Mouse (Mus musculus) bone marrow, adult 2 months (tissue): ENCODE data around the gene Daam2. TPM values are rescaled to one million over a fixed set of nuclear protein-coding genes. Genes with fewer than 3 reads are reported as not detected.
"Not testable (repeated sequence)": the region's sequence is repeated elsewhere in the genome, so short reads cannot be mapped to it uniquely, and the experiment has no call there.

Experiments used
- H3K27ac ChIP-seq: fragments of 200-500 bp; 2 replicates; pipeline ENCODE4 v1.5.1; 2012; ENCODE audit warnings: low read depth, mild to moderate bottlenecking, control low read depth, inconsistent platforms, low read length; ENCODE audit not compliant: control insufficient read depth, poor library complexity, insufficient read depth
- H3K4me1 ChIP-seq: fragments of 200-500 bp; 2 replicates; pipeline ENCODE4 v1.6.1; 2011; ENCODE audit warnings: low read length; ENCODE audit not compliant: control insufficient read depth, insufficient read depth
- H3K4me3 ChIP-seq: fragments of 200-500 bp; replicated peaks from 2 replicates; pipeline ENCODE3; 2011; ENCODE audit warnings: mild to moderate bottlenecking, low read depth, low read length, control low read depth; ENCODE audit not compliant: control insufficient read depth
- CTCF ChIP-seq: fragments of 200-500 bp; IDR thresholded peaks from 2 replicates; pipeline ENCODE4 v1.5.1; 2011; ENCODE audit warnings: low read length, control low read depth; ENCODE audit not compliant: control insufficient read depth, insufficient read depth
- POLR2A ChIP-seq: fragments of 200-500 bp; IDR thresholded peaks from 2 replicates; pipeline ENCODE4 v1.6.1; 2011; ENCODE audit warnings: low read depth, mild to moderate bottlenecking, control low read depth, low read length, borderline replicate concordance; ENCODE audit not compliant: control insufficient read depth
- WGBS: fragments of 180-500 bp; shearing (Covaris S2); methylation state at CpG from one replicate; pipeline ENCODE4 v1.1.7; 2018; 5-methylcytosine and 5-hydroxymethylcytosine counted together
- polyA plus RNA-seq: library from polyadenylated mRNA; stranded (reverse); fragments of >200 nt; gene quantifications from 2 replicates; pipeline ENCODE4 v1.2.4, GENCODE M21; 2011; ENCODE audit warnings: low replicate concordance; ENCODE audit not compliant: missing spikeins, insufficient read depth, insufficient read length

Daam2 gene
- polyA plus RNA-seq, 1 experiment = 1.4 TPM

- WGBS = 67% methylated on average over 12 of the region's 12 CpGs
- Histone ChIP-seq H3K27ac (peak overlapping the region; percentile 74), H3K4me3 (peak overlapping the region; percentile 49), H3K4me1 (peaks cover 5% of the 10 kb centered on the region; the same call in 1 of the 2 replicates)
- TF ChIP-seq CTCF (no peak), POLR2A (0 out of 2 replicates have a peak, but pooled peaks have one; percentile 34)
Observed at GRCm38 (mm10) chr17:49438822-49439574, 125.1 kb downstream of the Daam2 start.

GRCm38 (mm10) chr17:49437306-49437705 is 126.8 kb downstream of the Daam2 start:
- not testable (repeated sequence) for H3K27ac ChIP-seq, H3K4me3 ChIP-seq
- H3K4me1 ChIP-seq = peaks cover 13% of the 10 kb centered on the region; the same call in 1 of the 2 replicates

GRCm38 (mm10) chr17:49436631-49437030 is 127.5 kb downstream of the Daam2 start:
- H3K27ac ChIP-seq = no peak overlapping the region
- peaks cover 13% of the 10 kb centered on the region; the same call in 1 of the 2 replicates for H3K4me1 ChIP-seq
- no peak for TF ChIP-seq POLR2A
- TF ChIP-seq CTCF = no peak
- WGBS = 38% methylated on average over 6 of the region's 6 CpGs
- H3K4me3 ChIP-seq = no peak overlapping the region

- H3K4me3 ChIP-seq = no peak overlapping the region
- peaks cover 15% of the 10 kb centered on the region; the same call in 1 of the 2 replicates for H3K4me1 ChIP-seq
- WGBS = 44% methylated on average over 10 of the region's 10 CpGs
- H3K27ac ChIP-seq = no peak overlapping the region
- TF ChIP-seq POLR2A (no peak), CTCF (no peak)
Observed at GRCm38 (mm10) chr17:49435081-49435480, 129.1 kb downstream of the Daam2 start.

- no peak overlapping the region for H3K4me3 ChIP-seq
- H3K4me1 ChIP-seq = peaks cover 15% of the 10 kb centered on the region; the same call in 1 of the 2 replicates
- no peak overlapping the region for H3K27ac ChIP-seq
- TF ChIP-seq CTCF (no peak), POLR2A (no peak)
- WGBS = 86% methylated on average over 6 of the region's 6 CpGs
Observed at GRCm38 (mm10) chr17:49434236-49434635, 129.9 kb downstream of the Daam2 start.

GRCm38 (mm10) chr17:49433071-49433470 is 131.1 kb downstream of the Daam2 start:
- H3K4me3 ChIP-seq = no peak overlapping the region
- H3K27ac ChIP-seq = peak overlapping the region; percentile 26
- peaks cover 15% of the 10 kb centered on the region; the same call in 1 of the 2 replicates for H3K4me1 ChIP-seq
- TF ChIP-seq CTCF (no peak), POLR2A (no peak)
- 92% methylated on average over 6 of the region's 6 CpGs for WGBS

- Histone ChIP-seq H3K27ac (peak overlapping the region; percentile 20), H3K4me3 (no peak overlapping the region), H3K4me1 (peaks cover 15% of the 10 kb centered on the region; the same call in 1 of the 2 replicates)
- TF ChIP-seq POLR2A = no peak
- no peak for TF ChIP-seq CTCF
- WGBS = 29% methylated on average over 4 of the region's 4 CpGs
Observed at GRCm38 (mm10) chr17:49432071-49432711, 132.0 kb downstream of the Daam2 start.

GRCm38 (mm10) chr17:49431176-49431575 is 133.0 kb downstream of the Daam2 start:
- TF ChIP-seq CTCF (no peak), POLR2A (no peak)
- no peak overlapping the region for H3K27ac ChIP-seq
- 89% methylated on average over 6 of the region's 6 CpGs for WGBS
- H3K4me1 ChIP-seq = peaks cover 15% of the 10 kb centered on the region; the same call in 1 of the 2 replicates
- no peak overlapping the region for H3K4me3 ChIP-seq

- Histone ChIP-seq H3K4me1 (peaks cover 12% of the 10 kb centered on the region; the same call in 1 of the 2 replicates), H3K27ac (peak overlapping the region; percentile 57), H3K4me3 (peak overlapping the region; percentile 90)
- WGBS = 53% methylated on average over 6 of the region's 6 CpGs
- no peak for TF ChIP-seq CTCF
- no peak for TF ChIP-seq POLR2A
Observed at GRCm38 (mm10) chr17:49430136-49430535, 134.0 kb downstream of the Daam2 start.
